Mouse (Mus musculus): ENCODE data around the gene Rbbp8nl.
"Not testable (repeated sequence)": the region's sequence is repeated elsewhere in the genome, so short reads cannot be mapped to it uniquely, and the experiment has no call there.

Gene Rbbp8nl

GRCm38 (mm10) chr2:180279321-180279720 lies 10.4 kb downstream of the Rbbp8nl start:
- DNase-seq, result no peak

DNA sequence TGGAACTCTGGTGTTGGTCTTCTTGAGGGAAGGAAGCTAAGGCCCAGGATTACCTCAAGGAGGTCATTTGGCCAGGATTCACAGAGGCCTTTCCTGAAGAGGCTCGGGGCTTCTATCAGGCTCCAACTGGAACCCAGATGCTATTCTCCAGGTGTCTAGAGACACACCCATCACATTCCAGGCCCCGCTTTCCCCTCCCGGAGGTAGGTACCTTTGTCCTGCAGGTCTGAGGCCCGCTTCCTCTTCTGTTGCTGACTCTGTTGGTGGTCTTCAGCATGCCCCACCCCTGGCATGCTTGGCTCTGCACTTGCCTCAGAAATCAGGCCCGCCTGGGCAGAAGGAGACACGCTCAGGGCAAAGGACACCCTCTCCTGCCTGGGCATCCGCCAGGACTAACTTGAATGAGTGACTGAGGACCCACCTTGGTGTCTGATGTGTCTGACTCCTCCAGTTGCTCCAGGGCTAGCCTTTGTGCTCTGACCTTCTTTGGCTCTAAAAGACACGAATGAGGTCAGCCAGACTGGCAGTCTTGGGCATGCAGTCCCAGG lies 11.8 kb downstream of the Rbbp8nl start:
- no peak for DNase-seq

DNA sequence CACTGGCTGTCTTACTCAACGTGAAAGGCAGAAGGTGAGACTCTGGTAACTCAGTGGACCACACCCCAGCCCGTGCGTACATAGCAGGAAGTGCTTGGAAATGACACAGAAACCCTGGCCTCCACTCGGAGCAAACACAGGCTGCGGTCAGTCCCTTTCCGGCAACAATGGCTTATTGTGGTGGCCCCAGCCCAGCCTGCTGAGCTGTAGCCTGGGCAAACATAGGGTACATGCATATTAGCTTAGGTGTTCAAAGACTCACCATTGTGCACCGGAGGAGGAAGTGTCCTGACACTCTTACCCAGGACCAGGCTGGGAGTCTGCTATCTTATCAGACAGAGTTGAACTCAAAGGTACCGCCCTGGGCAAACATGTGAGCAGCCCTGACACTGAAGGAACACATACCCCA lies 12.8 kb downstream of the Rbbp8nl start:
- no peak for DNase-seq

DNA sequence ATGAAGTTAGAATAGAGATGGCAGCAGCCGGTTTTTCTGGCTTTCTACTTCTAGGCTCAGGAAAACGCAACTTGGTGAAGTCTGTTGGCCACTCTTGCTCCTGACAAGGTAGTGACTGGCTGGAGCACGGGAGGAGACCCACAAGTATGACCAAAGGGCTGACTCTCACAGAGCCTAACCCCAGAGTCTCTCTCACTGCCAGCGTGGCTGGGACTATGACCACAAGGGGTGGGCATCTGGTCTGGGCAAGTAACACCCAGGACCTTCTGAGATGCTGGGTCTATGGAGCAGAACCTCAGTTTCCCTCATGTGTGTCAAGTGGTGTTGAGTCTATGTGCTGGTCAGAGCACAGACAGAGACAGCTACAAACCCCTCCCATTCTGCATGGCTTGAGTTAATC lies 13.3 kb downstream of the Rbbp8nl start:
- DNase-seq, result no peak

- peak; percentile 85 for DNase-seq
Observed at GRCm38 (mm10) chr2:180275836-180276235, 13.8 kb downstream of the Rbbp8nl start.

DNA sequence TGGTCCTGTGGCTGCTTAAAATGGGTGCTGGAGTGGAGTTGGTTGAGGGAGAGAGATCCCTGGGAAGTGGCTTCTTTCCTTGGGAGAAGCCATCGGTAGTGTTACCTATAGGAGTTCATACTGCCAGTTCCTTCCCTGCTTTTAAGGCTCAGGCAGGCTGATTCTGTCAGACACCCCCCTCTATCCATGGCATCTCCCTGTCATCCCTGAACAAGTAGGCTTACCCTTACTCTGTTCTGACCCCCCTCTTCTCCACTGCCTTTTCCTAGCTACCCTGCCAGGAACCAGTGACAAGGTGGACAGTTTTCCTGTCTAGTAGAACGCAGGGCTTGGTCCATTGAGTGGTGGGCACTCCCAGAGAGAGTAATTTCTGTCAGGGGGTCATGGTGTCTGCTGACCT lies 15.2 kb downstream of the Rbbp8nl start:
- no peak for DNase-seq

DNA sequence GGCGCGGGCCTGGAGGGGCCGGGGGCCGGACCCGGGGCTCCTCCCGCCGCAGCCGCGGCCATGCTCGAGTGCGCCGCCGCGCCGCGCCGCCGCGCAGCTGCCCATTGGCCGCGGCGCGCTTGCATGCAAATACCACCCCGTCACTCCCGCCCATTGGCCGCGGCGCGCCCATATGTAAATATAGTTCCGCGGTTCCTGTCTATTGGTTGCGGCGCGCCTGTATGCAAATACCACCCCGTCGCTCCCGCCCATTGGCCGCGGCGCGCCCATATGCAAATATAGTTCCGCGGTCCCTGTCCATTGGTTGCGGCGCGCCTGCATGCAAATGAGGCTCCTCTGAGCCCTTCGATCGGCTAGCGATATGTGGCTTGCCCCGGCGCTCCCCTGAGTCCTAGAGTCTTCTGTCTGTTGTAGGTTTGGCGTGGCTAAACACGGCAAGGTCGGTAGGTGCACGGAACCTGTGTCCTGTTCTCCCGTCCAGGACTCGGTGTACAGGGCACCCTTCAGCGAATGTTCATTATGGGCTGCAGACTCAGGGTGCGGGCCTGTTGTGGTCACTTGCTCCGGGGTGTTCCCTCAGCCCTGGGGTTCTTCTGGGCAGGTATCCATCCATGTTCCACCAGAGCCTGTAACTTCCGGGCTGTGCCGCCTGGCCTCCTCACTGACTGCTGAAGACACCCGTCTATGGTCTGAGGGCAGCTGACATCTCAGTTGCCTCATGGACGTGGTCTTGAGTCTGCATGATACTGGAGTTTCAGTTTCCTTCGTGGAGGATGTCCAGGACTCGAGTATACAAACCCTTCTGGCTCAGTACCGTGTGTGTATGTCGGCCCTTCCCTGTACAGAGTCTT lies 16.1 kb downstream of the Rbbp8nl start, which contains the start of gene Cables2:
Gene Cables2, minus strand, starts transcription at position 103 of the 851 bp plus-strand sequence.
- DNase-seq, result peak; percentile 97

DNA sequence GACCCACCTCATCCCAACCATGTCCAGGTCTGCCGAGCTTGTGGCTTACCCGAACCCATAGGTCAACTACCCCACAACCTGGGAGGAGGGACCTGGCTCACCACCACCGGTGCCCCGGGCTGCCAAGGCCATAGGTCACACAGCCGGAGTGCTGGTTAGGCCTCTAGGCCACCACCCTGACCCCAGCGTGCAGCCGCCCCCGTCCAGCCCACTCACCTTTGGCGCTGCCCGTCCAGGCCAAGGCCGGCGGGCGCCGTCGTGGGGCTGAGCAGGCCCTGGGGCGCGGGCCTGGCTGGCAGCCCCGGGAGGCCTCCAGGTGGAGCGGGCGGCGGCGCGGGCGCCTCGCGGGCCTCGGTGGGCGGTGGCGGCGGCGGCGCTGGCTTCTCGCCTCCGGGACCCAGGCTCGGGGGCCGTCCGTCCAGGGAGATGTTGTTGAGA lies 16.8 kb downstream of the Rbbp8nl start:
- DNase-seq, result peak; percentile 67

GRCm38 (mm10) chr2:180271804-180272395 lies 17.8 kb downstream of the Rbbp8nl start:
- no peak for DNase-seq

DNA sequence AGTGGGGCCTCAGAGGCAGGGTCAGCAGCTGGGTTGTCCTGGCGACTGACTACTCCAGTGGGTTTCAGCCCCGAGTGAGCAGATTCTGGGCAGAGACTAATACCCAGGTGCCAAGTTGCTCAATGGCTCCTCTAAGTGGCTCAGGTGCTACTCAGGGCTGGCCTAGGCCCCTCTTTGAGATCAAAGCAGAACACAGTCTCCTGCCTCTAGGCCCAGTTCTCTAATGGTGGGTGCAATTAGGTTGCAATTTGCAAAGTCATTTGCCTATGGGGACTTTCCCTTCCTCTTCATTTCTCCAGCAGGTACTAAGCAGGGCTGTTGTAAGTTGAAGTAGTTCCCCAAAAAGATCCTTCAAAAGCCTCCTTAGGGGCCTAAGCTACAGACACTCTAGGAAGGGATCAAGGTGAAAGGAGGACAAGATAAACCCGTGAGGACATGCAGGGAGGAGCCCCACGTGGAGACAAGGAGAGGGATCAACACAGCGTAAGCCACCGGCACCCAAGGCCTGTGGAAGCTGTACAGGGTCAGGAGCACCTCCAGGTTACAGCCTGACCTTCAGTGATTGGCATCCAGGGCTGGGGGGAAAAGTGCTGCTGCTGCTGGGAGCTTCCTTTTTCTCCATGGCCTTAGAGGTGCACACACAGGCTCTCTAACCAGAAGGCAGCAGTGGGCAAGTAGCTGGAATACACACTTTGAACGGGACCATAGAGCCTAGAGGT lies 19.0 kb downstream of the Rbbp8nl start:
- DNase-seq, result no peak

DNA sequence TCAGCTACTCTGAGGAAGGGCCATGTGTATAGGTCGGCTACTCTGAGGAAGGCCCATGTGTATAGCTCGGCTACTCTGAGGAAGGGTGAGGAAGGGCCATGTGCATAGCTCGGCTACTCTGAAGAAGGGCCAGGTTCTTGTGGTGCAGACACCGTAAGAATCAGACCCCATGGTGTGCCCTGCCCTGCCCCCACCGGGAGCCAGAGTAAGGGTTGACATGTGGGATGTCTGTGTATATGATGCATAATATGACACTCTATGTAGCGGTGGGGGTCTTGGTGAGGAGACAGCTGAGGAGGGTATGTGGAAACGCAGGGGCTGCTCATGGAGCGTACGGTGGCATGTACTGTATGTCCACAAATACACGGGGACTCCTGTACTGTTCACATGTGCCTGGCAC lies 20.4 kb downstream of the Rbbp8nl start:
- DNase-seq, result no peak

DNA sequence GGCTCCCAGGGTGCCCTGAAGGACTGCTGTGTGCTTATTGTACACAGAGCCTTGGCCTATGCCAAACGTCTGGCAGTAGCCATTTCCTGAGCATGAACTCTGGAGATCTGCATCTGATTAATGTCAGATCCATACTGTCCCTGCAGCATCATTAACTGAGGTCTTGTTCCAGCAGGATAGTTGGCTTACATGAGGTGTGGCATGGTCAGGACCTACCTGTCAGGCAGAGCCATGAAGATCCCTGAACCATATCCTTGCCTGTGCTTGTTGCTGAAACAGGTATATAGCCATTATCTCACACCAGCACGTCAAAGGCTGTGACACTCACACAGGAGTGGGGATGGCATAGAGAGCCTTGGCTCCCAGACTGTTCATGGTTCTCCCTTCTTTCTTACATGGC lies 21.7 kb downstream of the Rbbp8nl start:
- DNase-seq, result no peak

DNA sequence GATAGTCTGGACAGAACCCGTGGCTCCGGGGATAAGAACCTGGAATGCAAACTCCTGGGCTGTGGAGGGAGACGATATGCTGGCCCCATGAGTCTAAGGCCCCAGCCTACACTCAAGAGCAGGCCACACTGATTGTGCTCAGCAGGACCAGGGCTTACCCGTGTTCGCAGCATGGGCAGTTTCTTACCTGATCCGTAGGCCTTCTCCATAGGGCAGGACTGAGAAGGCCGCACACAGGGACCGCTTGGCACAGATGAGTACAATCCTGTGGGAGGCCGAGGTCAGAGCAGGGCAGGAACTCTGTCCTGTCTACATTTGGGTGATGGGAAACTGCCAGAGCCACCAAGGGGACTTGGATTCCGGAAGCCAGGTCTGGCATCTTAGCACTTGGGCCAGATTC lies 26.8 kb downstream of the Rbbp8nl start:
- DNase-seq, result no peak

- peak; percentile 56 for DNase-seq
Observed at GRCm38 (mm10) chr2:180262441-180262840, 27.2 kb downstream of the Rbbp8nl start.

- no peak for DNase-seq
Observed at GRCm38 (mm10) chr2:180261901-180262300, 27.8 kb downstream of the Rbbp8nl start.

- no peak for DNase-seq
Observed at GRCm38 (mm10) chr2:180260610-180261480, 28.8 kb downstream of the Rbbp8nl start.

- DNase-seq, result not testable (repeated sequence)
Observed at GRCm38 (mm10) chr2:180259826-180260609, 29.7 kb downstream of the Rbbp8nl start.

DNA sequence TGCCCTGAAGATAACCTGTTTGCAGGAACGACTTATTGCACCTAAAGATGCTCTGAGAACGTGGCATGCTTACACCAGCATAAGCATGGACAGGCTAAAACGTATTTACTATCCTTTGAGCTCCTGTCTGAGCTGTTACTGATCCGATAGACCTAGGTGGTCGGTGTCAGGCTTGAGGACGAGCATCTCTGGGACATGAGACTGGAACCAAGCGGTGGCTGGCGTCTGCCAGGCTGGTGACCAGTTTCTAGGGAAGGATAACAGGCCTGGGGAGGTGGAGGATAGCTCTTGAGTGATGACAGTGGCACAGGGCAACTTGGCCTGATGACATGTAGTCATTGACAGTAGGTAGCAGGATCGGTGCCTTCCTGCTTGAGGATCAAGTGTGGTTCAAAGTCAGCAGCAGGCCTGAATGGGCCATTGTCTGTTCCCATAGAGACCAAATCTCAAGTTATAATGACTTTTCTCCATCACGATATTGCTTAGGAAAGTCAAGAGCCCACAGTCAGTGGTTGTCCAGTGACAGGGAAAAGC lies 30.7 kb downstream of the Rbbp8nl start:
- DNase-seq, result not testable (repeated sequence)

DNA sequence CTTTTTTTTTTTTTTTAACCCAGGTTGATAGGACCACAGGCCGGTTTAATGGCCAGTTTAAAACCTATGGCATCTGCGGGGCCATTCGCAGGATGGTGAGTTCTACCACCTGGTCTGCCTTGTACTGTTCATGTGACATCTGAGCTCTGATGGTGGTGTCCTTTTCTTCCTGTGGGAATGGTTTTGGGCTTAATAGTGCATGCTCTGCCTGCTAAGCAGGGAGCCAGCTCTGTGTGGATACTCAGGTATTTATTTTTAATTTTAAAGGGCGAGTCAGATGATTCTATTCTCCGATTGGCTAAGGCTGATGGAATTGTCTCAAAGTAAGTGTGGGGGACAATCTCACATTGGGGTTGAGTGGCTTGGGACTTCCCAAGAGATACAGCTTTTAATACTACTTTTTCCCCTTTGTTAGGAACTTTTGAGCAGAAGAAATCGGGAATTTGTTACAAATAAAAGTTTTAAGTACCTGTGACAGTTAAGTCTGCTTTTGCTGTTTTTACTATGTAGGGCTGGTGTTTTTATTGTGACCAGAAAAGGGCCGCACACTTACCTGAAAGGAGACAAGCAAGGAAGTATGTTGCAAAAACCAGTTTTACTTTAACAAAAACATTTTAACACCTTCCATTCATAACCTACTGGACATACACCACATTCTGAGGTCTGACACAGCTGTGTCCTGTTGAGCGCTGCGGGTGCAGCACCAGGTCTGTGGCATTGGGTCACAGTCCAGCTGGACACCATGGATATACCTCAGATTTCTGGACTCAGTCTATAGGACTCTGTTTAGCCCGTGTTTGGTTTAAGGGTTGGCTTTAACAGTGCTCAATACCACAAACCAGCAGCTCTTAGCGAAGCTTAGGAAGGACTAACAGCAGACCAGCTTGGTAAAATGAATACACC lies 31.5 kb downstream of the Rbbp8nl start:
- DNase-seq, result no peak

DNA sequence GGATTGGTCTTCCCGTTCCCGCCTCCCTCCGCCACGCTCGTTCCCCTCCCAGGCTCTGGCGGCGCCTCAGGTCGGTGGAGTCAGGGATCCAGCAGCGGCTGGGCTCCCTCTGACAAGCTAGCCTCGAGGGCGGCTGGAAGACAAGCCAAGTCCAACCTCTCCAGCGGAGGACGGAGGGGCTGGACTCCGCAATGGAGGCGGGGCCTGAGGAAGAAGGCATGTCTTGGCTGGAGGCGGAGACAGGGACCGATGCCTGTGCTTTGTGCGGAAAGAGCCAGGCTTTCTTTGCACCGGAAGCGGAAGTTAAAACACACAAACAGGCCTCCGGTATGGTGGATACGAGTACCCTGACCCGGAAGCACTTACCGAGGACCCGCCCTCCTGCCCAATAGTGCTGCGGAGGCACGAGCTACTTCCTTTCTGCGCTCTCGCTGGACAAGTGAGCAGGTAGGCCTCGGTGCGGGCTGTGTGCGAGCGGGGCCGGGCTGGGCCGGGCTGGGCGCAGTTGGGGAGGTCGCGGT lies 32.6 kb downstream of the Rbbp8nl start, which contains the start of gene Rps21:
Gene Rps21, plus strand, starts transcription at position 377 of the 521 bp plus-strand sequence.
- peak; percentile 99 for DNase-seq

All from kidney, adult 9 months (tissue).